8 mouse cellular contexts compared by ENCODE assay signal in genomic region chr1:92640393-92640792, GRCm38 (mm10). TPM values are rescaled to one million over a fixed set of nuclear protein-coding genes. Genes with fewer than 3 reads are reported as not detected.
DNase-seq lines count a peak whose midpoint lies in the region; ATAC-seq and TF ChIP-seq lines count a peak whose summit lies in the region.

No protein-coding gene starts in this region.

- no peak overlapping the region for H3K4me3 ChIP-seq in kidney, embryonic 14.5 days (ENCODE audit: low read length)
- peak overlapping the region; percentile 75 for H3K4me3 ChIP-seq in bone marrow macrophage, adult 2 months (ENCODE audit: insufficient read depth, low read length)
- H3K4me3 ChIP-seq in intestine, embryonic 15.5 days (replicated peaks): no peak overlapping the region; the same call in 1 of the 2 replicates
- H3K4me3 ChIP-seq in neural tube, embryonic 14.5 days (ENCODE audit: low read depth, low read length): no peak overlapping the region

- peak overlapping the region; percentile 93; the same call in 1 of the 2 replicates for H3K4me2 ChIP-seq in kidney, embryonic 14.5 days (replicated peaks; ENCODE audit: low read depth, low read length)
- H3K4me2 ChIP-seq in intestine, embryonic 15.5 days (replicated peaks): peak overlapping the region; percentile 86
- peak overlapping the region; percentile 98 for H3K4me2 ChIP-seq in neural tube, embryonic 14.5 days (ENCODE audit: low read depth, low read length)

- no peaks in the 10 kb centered on the region for H3K27me3 ChIP-seq in kidney, embryonic 14.5 days (ENCODE audit: control insufficient read depth, insufficient read depth, low read length)
- no peaks in the 10 kb centered on the region for H3K27me3 ChIP-seq in intestine, embryonic 15.5 days (replicated peaks)
- no peaks in the 10 kb centered on the region for H3K27me3 ChIP-seq in neural tube, embryonic 14.5 days (ENCODE audit: control insufficient read depth, insufficient read depth, low read length)

- TF ChIP-seq POLR2A in bone marrow macrophage, adult 2 months (IDR thresholded peaks at IDR 0.05; ENCODE audit: borderline replicate concordance, low read depth, low read length): no peak

- H3K36me3 ChIP-seq in kidney, embryonic 14.5 days (ENCODE audit: control insufficient read depth, insufficient read depth, low read length): peaks cover 36% of the 10 kb centered on the region
- peaks cover 19% of the 10 kb centered on the region for H3K36me3 ChIP-seq in intestine, embryonic 15.5 days
- peaks cover 23% of the 10 kb centered on the region for H3K36me3 ChIP-seq in neural tube, embryonic 14.5 days (ENCODE audit: control insufficient read depth, insufficient read depth, low read length)

- peaks cover 10% of the 10 kb centered on the region; the same call in 1 of the 2 replicates for H3K4me1 ChIP-seq in kidney, embryonic 14.5 days (ENCODE audit: control insufficient read depth, insufficient read depth, low read length)
- H3K4me1 ChIP-seq in bone marrow macrophage, adult 2 months (ENCODE audit: control insufficient read depth, insufficient read depth, low read length): peaks cover 16% of the 10 kb centered on the region
- H3K4me1 ChIP-seq in intestine, embryonic 15.5 days (replicated peaks): peaks cover 17% of the 10 kb centered on the region
- H3K4me1 ChIP-seq in neural tube, embryonic 14.5 days (ENCODE audit: control insufficient read depth, insufficient read depth, low read length): peaks cover 10% of the 10 kb centered on the region

- no peak for DNase-seq in kidney, adult 11 months
- no peak for DNase-seq in adipocyte (ENCODE audit: low spot score)
- DNase-seq in frontal cortex, postnatal 36 days (ENCODE audit: low spot score in 2 of 2): no peak
- no peak for DNase-seq in frontal cortex, postnatal 25 days (ENCODE audit: low spot score in 2 of 2)

- ATAC-seq in kidney, embryonic 14.5 days (ENCODE audit: low FRiP score, low TSS enrichment): no peak
- no peak for ATAC-seq in intestine, embryonic 15.5 days
- ATAC-seq in neural tube, embryonic 14.5 days (ENCODE audit: low read depth): no peak

- H3K27ac ChIP-seq in kidney, embryonic 14.5 days (ENCODE audit: low read depth, low read length): no peak overlapping the region
- H3K27ac ChIP-seq in bone marrow macrophage, adult 2 months (ENCODE audit: insufficient read depth, low read depth, low read length): peak overlapping the region; percentile 40
- H3K27ac ChIP-seq in intestine, embryonic 15.5 days: no peak overlapping the region
- H3K27ac ChIP-seq in neural tube, embryonic 14.5 days (ENCODE audit: low read depth, low read length): no peak overlapping the region

- 0 out of 2 replicates have a peak overlapping the region, but pooled peaks have one; percentile 86 for H3K9ac ChIP-seq in kidney, embryonic 14.5 days (ENCODE audit: low read depth, low read length)
- H3K9ac ChIP-seq in intestine, embryonic 15.5 days: no peak overlapping the region
- H3K9ac ChIP-seq in neural tube, embryonic 14.5 days (replicated peaks; ENCODE audit: low read depth, low read length): no peak overlapping the region

- 84% methylated on average over 6 of the region's 6 CpGs for WGBS in kidney, embryonic 14.5 days
- WGBS in intestine, embryonic 15.5 days: 81% methylated on average over 6 of the region's 6 CpGs
- 87% methylated on average over 6 of the region's 6 CpGs for WGBS in neural tube, embryonic 14.5 days

- TF ChIP-seq CTCF in bone marrow macrophage, adult 2 months (IDR thresholded peaks at IDR 0.05; ENCODE audit: low read depth, low read length): no peak

- no peaks in the 10 kb centered on the region for H3K9me3 ChIP-seq in kidney, embryonic 14.5 days (ENCODE audit: control insufficient read depth, low read length)
- no peaks in the 10 kb centered on the region for H3K9me3 ChIP-seq in intestine, embryonic 15.5 days
- no peaks in the 10 kb centered on the region for H3K9me3 ChIP-seq in neural tube, embryonic 14.5 days (ENCODE audit: control insufficient read depth, low read length)

RNA-seq across cellular contexts. Expression of gene Cops9, which starts 1.4 kb away (rescaled TPM):
- 414 and 584 TPM in 2 replicates for polyA plus RNA-seq in kidney, embryonic 14.5 days (2014; fragmentation: Nextera tagmentation; extraction: Ambion mirVana)
- polyA plus RNA-seq in bone marrow macrophage, adult 2 months (2012; ENCODE audit: insufficient read depth, insufficient read length, missing spikeins): 221 and 248 TPM in 2 replicates
- 364 and 407 TPM in 2 replicates for polyA plus RNA-seq in intestine, embryonic 15.5 days (2015; fragmentation: Nextera tagmentation; extraction: Ambion mirVana)
- 560 and 641 TPM in 2 replicates for polyA plus RNA-seq in neural tube, embryonic 14.5 days (2014; fragmentation: Nextera tagmentation; extraction: Ambion mirVana)

RNA-seq across cellular contexts. Expression of gene Otos, which starts 8.2 kb away (rescaled TPM):
- polyA plus RNA-seq in kidney, embryonic 14.5 days (2014; fragmentation: Nextera tagmentation; extraction: Ambion mirVana): 0.43 TPM in 1 of 2 replicates, not detected in the other
- 0.80 TPM in 1 of 2 replicates, not detected in the other for polyA plus RNA-seq in bone marrow macrophage, adult 2 months (2012; ENCODE audit: insufficient read depth, insufficient read length, missing spikeins)
- 0.15 and 0.18 TPM in 2 replicates for polyA plus RNA-seq in intestine, embryonic 15.5 days (2015; fragmentation: Nextera tagmentation; extraction: Ambion mirVana)
- polyA plus RNA-seq in neural tube, embryonic 14.5 days (2014; fragmentation: Nextera tagmentation; extraction: Ambion mirVana): 0.21 TPM in 1 of 2 replicates, not detected in the other

RNA-seq across cellular contexts. Expression of gene Olfr12, which starts 22.8 kb away (rescaled TPM):
- not detected in 2 replicates for polyA plus RNA-seq in kidney, embryonic 14.5 days (2014; fragmentation: Nextera tagmentation; extraction: Ambion mirVana)
- not detected in 2 replicates for polyA plus RNA-seq in bone marrow macrophage, adult 2 months (2012; ENCODE audit: insufficient read depth, insufficient read length, missing spikeins)
- not detected in 2 replicates for polyA plus RNA-seq in intestine, embryonic 15.5 days (2015; fragmentation: Nextera tagmentation; extraction: Ambion mirVana)
- polyA plus RNA-seq in neural tube, embryonic 14.5 days (2014; fragmentation: Nextera tagmentation; extraction: Ambion mirVana): not detected in 2 replicates

RNA-seq across cellular contexts. Expression of gene Olfr1410, which starts 34.8 kb away (rescaled TPM):
- not detected in 2 replicates for polyA plus RNA-seq in kidney, embryonic 14.5 days (2014; fragmentation: Nextera tagmentation; extraction: Ambion mirVana)
- polyA plus RNA-seq in bone marrow macrophage, adult 2 months (2012; ENCODE audit: insufficient read depth, insufficient read length, missing spikeins): not detected in 2 replicates
- polyA plus RNA-seq in intestine, embryonic 15.5 days (2015; fragmentation: Nextera tagmentation; extraction: Ambion mirVana): not detected in 2 replicates
- not detected in 2 replicates for polyA plus RNA-seq in neural tube, embryonic 14.5 days (2014; fragmentation: Nextera tagmentation; extraction: Ambion mirVana)

RNA-seq across cellular contexts. Expression of gene Olfr1411, which starts 46.2 kb away (rescaled TPM):
- polyA plus RNA-seq in kidney, embryonic 14.5 days (2014; fragmentation: Nextera tagmentation; extraction: Ambion mirVana): not detected in 2 replicates
- not detected in 2 replicates for polyA plus RNA-seq in bone marrow macrophage, adult 2 months (2012; ENCODE audit: insufficient read depth, insufficient read length, missing spikeins)
- not detected in 2 replicates for polyA plus RNA-seq in intestine, embryonic 15.5 days (2015; fragmentation: Nextera tagmentation; extraction: Ambion mirVana)
- not detected in 2 replicates for polyA plus RNA-seq in neural tube, embryonic 14.5 days (2014; fragmentation: Nextera tagmentation; extraction: Ambion mirVana)
